Mouse (Mus musculus): ENCODE results near the gene Slc9a9. TPM values are rescaled to one million over a fixed set of nuclear protein-coding genes. Genes with fewer than 3 reads are reported as not detected.
"Not testable (repeated sequence)": the region's sequence is repeated elsewhere in the genome, so short reads cannot be mapped to it uniquely, and the experiment has no call there.

The Slc9a9 gene
- polyA plus RNA-seq (2012; ENCODE audit: insufficient read depth, insufficient read length, missing spikeins), result 115 and 127 TPM in 2 replicates

DNA sequence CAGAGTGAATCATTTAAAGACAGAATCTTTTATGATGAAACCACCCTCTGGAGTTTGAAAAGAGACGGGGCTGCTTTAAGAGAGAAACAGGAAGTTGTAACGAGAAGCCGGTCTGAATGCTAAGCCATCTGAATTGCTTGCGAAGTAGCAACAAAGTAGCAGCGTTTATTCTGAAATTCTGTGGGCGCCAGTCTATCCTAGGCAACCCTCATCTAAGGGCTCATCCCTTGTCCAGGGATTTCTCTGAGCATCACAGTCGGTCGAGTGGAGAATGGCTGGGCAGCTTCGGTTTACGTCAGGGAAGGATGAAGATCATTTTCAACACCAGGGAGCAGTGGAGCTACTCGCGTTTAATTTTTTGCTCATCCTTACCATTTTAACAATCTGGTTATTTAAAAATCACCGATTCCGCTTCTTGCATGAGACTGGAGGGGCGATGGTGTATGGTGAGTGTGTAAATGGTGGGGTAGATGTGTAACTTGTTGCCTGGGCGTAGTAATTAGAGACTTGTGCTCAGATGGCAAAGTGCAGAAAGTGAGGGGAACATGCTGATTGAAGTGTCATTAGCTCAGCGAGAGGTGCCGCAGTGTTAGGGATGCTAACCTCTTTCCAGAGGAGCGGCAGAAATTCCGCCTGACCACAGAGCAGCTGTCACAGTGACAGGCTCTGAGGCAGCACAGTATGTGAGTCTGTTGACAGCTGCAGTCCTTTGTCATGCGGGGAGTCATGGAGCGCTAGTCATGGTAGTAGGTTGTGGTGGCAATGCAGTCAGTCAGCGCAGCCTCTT is at the start of gene Slc9a9:
Gene Slc9a9, plus strand, starts transcription at position 119 of the 787 bp plus-strand sequence.
- Histone ChIP-seq H3K4me1 (ENCODE audit: control insufficient read depth, insufficient read depth, low read length) (peaks cover 32% of the 10 kb centered on the region), H3K4me3 (ENCODE audit: insufficient read depth, low read length) (peak within 1 kb of the TSS; percentile 67), H3K27ac (ENCODE audit: insufficient read depth, low read depth, low read length) (peak within 1 kb of the TSS; percentile 80)
- no peak for TF ChIP-seq CTCF (IDR thresholded peaks at IDR 0.05; ENCODE audit: low read depth, low read length)
- no peak for TF ChIP-seq POLR2A (IDR thresholded peaks at IDR 0.05; ENCODE audit: borderline replicate concordance, low read depth, low read length)

DNA sequence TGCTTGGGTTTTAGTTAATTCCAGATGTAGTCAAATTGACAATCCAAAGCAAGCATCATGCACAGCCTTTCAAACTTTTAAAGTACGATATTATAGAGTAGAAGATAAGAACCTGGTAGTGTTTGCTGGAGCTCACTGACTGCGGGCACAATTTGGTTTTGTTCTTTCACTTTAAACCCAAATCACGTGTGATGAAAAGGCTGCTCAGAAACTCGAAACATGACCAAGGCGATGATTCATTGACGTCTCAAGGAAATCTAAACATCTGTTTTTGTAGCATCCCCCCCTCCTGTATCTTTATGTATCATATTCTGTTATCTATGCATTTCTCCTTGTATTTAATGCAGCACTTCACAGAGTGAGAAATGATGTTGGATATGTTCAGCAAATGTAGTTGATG is 49.4 kb upstream of the Slc9a9 start:
- no peak overlapping the region for H3K4me3 ChIP-seq (ENCODE audit: insufficient read depth, low read length)
- peaks cover 16% of the 10 kb centered on the region for H3K4me1 ChIP-seq (ENCODE audit: control insufficient read depth, insufficient read depth, low read length)
- no peak for TF ChIP-seq CTCF (IDR thresholded peaks at IDR 0.05; ENCODE audit: low read depth, low read length)
- no peak for TF ChIP-seq POLR2A (IDR thresholded peaks at IDR 0.05; ENCODE audit: borderline replicate concordance, low read depth, low read length)
- no peak overlapping the region for H3K27ac ChIP-seq (ENCODE audit: insufficient read depth, low read depth, low read length)

DNA sequence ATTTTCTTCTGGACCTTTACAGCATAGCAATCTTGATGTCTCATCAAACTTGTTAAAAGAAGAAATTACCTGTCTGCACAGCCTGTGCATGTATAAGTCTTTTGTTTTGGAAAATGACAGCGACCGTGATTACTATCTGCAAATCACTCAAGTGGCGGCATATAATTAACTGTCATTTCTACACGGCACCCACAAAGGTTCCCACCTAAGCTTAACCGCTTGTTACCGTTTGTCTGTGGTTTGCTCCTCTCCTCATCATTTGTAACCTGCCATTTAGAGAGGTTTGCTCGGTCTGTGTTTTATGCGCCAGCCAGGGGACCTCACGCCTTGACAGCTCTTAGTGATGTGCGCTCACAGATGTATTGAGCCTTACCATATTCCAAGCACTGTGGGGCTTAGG is 48.9 kb upstream of the Slc9a9 start:
- no peak for TF ChIP-seq CTCF (IDR thresholded peaks at IDR 0.05; ENCODE audit: low read depth, low read length)
- TF ChIP-seq POLR2A (IDR thresholded peaks at IDR 0.05; ENCODE audit: borderline replicate concordance, low read depth, low read length), result no peak
- no peak overlapping the region for H3K27ac ChIP-seq (ENCODE audit: insufficient read depth, low read depth, low read length)
- peaks cover 13% of the 10 kb centered on the region for H3K4me1 ChIP-seq (ENCODE audit: control insufficient read depth, insufficient read depth, low read length)
- H3K4me3 ChIP-seq (ENCODE audit: insufficient read depth, low read length), result no peak overlapping the region

DNA sequence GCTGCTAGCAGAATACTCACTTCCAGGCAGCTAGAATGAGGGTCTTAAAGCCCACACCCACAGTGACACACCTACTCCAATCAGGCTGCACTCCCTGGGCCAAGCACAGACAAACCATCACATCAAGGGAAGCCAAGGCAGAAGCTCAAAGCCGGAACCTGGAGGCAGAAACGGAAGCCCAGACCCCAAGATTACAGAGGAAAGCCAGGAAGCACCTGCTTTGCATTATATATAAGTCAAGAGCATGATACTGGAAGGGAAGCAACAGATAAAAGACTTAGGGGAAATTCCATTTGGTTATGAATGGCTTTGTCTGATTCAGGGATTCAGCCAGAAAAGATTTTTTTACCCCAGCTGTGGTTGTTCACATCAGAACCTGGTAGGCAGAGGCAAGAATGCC is 47.8 kb upstream of the Slc9a9 start:
- Histone ChIP-seq H3K4me1 (ENCODE audit: control insufficient read depth, insufficient read depth, low read length) (peaks cover 9% of the 10 kb centered on the region), H3K27ac (ENCODE audit: insufficient read depth, low read depth, low read length) (no peak overlapping the region), H3K4me3 (ENCODE audit: insufficient read depth, low read length) (no peak overlapping the region)
- no peak for TF ChIP-seq POLR2A (IDR thresholded peaks at IDR 0.05; ENCODE audit: borderline replicate concordance, low read depth, low read length)
- no peak for TF ChIP-seq CTCF (IDR thresholded peaks at IDR 0.05; ENCODE audit: low read depth, low read length)

DNA sequence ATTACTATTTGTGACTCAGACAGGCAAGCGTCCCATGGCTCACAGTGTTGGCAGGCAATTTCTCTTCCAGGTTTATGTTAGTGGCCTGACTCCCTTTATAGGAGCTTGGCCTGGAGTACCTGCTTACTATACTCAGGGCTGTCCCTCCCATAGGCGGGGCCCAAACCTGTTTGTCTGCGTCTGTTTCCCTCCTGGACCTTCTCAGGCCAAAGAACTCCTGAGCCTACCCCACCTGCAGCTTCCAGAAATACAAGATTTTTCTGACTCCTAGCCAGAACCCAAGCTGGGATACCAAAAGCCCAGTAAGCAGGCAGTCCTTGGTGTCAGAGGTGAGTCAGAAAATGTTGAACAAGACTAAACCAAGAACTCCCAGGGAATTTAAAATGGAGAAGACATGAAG is 43.0 kb upstream of the Slc9a9 start:
- no peak overlapping the region for H3K27ac ChIP-seq (ENCODE audit: insufficient read depth, low read depth, low read length)
- TF ChIP-seq CTCF (IDR thresholded peaks at IDR 0.05; ENCODE audit: low read depth, low read length) (no peak), POLR2A (IDR thresholded peaks at IDR 0.05; ENCODE audit: borderline replicate concordance, low read depth, low read length) (no peak)
- H3K4me3 ChIP-seq (ENCODE audit: insufficient read depth, low read length), result no peak overlapping the region
- H3K4me1 ChIP-seq (ENCODE audit: control insufficient read depth, insufficient read depth, low read length), result no peaks in the 10 kb centered on the region

DNA sequence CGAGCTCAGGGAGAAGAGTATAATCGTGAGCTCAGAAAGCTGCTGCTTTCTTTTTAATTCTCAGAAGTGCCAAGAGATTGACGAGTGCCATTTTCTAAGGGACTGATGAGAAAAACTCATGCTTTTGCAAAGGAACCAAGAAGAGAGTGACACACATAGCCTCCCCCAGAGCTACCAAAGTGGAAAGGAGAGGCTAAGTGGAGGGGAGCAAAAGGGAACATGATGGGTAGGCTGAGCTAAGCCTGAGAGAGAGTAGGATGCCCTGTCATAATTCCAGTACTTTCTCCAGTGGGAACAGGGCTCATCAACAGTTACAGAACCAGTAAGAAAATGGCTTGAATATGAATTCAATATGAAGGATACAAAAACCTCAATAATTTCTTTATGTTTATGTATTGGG is 40.8 kb upstream of the Slc9a9 start:
- TF ChIP-seq CTCF (IDR thresholded peaks at IDR 0.05; ENCODE audit: low read depth, low read length) (no peak), POLR2A (IDR thresholded peaks at IDR 0.05; ENCODE audit: borderline replicate concordance, low read depth, low read length) (no peak)
- Histone ChIP-seq H3K4me1 (ENCODE audit: control insufficient read depth, insufficient read depth, low read length) (no peaks in the 10 kb centered on the region), H3K4me3 (ENCODE audit: insufficient read depth, low read length) (no peak overlapping the region), H3K27ac (ENCODE audit: insufficient read depth, low read depth, low read length) (no peak overlapping the region)

DNA sequence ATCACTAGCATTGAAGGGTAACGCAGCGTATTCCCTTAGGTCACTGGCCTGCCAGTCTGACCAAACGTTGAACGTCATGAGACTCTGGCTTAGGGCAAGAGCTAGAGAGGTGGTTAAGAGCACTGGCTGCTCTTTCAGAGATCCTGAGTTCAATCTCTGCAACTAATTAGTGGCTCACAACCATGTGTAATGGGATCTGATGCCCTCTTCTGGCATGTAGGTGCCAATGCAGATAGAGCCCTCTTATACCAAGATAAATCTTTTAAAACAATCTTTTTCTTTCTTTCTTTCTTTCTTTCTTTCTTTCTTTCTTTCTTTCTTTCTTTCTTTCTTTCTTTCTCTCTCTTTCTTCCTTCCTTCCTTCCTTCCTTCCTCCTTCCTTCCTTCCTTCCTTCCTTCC is 35.4 kb upstream of the Slc9a9 start:
- not testable (repeated sequence) for H3K4me3 ChIP-seq (ENCODE audit: insufficient read depth, low read length); H3K4me1 ChIP-seq (ENCODE audit: control insufficient read depth, insufficient read depth, low read length); H3K27ac ChIP-seq (ENCODE audit: insufficient read depth, low read depth, low read length)

DNA sequence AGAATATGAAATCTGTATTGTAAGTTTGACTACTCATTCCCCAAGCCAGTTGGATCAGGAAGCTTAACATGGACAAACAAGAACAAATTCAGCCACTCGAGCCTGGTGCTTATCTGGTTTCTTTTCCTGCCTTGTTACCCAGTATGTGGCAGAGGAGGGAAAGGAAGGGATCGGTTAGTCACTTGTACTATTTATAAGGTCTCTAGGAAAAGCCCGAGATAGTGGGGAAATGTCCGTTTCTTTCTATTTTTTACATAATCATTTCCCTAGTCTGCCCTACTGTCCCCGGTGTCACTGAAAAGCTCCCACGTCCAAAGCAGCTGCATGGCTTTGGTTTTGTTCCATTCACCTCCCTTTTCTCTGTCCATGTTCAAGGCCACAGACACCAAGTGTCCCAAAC is 24.1 kb upstream of the Slc9a9 start:
- Histone ChIP-seq H3K4me1 (ENCODE audit: control insufficient read depth, insufficient read depth, low read length) (no peaks in the 10 kb centered on the region), H3K27ac (ENCODE audit: insufficient read depth, low read depth, low read length) (no peak overlapping the region), H3K4me3 (ENCODE audit: insufficient read depth, low read length) (no peak overlapping the region)
- TF ChIP-seq POLR2A (IDR thresholded peaks at IDR 0.05; ENCODE audit: borderline replicate concordance, low read depth, low read length) (no peak), CTCF (IDR thresholded peaks at IDR 0.05; ENCODE audit: low read depth, low read length) (no peak)

DNA sequence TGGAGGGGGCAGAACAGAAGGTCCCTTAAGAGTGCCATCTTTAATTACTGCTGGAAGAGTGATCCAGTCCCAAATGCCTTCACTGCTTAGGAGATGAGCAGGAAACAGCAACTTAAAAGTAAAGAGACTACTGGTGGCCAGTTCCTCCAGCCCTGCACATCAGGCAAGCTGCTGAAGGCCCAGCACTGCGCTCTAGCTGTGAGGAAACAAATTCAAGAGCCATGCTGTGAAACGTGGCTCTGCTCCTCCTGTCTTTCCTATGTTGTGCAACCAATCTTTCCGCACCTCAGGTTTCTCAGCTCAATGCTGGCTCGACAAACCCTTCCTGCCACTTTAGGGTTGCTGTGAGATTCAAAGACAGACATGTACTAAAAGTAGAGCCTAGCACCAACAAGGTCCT is 22.3 kb upstream of the Slc9a9 start:
- Histone ChIP-seq H3K4me1 (ENCODE audit: control insufficient read depth, insufficient read depth, low read length) (no peaks in the 10 kb centered on the region), H3K4me3 (ENCODE audit: insufficient read depth, low read length) (no peak overlapping the region), H3K27ac (ENCODE audit: insufficient read depth, low read depth, low read length) (no peak overlapping the region)
- no peak for TF ChIP-seq CTCF (IDR thresholded peaks at IDR 0.05; ENCODE audit: low read depth, low read length)
- TF ChIP-seq POLR2A (IDR thresholded peaks at IDR 0.05; ENCODE audit: borderline replicate concordance, low read depth, low read length), result no peak

DNA sequence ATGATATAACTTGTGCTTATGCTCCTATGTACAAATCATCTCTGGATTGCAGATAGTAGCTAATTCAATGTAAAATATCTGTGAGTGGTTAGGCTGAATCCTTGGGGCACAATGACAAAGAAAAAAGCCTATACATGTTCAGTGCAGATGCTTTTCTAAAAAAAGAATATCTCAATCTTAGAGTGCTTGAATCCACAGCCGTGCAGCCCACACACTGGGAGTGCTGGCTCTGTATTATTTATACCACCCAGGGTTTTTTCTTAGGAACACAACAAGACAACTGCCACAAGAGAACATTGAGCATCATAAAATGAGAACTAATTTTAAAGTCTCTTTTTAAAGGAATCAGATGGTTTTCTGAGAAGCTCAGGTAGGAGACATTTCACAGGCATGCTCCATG is 19.7 kb upstream of the Slc9a9 start:
- no peak overlapping the region for H3K27ac ChIP-seq (ENCODE audit: insufficient read depth, low read depth, low read length)
- no peak for TF ChIP-seq POLR2A (IDR thresholded peaks at IDR 0.05; ENCODE audit: borderline replicate concordance, low read depth, low read length)
- TF ChIP-seq CTCF (IDR thresholded peaks at IDR 0.05; ENCODE audit: low read depth, low read length), result no peak

More for the DNA sequence above, 19.7 kb upstream of the Slc9a9 start:
- H3K4me1 ChIP-seq (ENCODE audit: control insufficient read depth, insufficient read depth, low read length), result peaks cover 11% of the 10 kb centered on the region
- H3K4me3 ChIP-seq (ENCODE audit: insufficient read depth, low read length), result no peak overlapping the region
